Mouse (Mus musculus) testis, adult 2 months (tissue): ENCODE data around the gene Scn3b.

Source experiments
- CTCF ChIP-seq: fragments of 200-500 bp; IDR thresholded peaks from 2 replicates; pipeline ENCODE4 v1.5.1; 2012; ENCODE audit warnings: low read depth, mild to moderate bottlenecking, inconsistent platforms, low read length, moderate library complexity; ENCODE audit not compliant: control insufficient read depth, insufficient read depth, insufficient replicate concordance
- POLR2A ChIP-seq: fragments of 200-500 bp; IDR thresholded peaks from 2 replicates; pipeline ENCODE4 v1.6.1; 2012; ENCODE audit warnings: low read depth, mild to moderate bottlenecking, inconsistent platforms, low read length, moderate library complexity; ENCODE audit not compliant: control insufficient read depth

- no peak for TF ChIP-seq POLR2A
- no peak for TF ChIP-seq CTCF
Observed at GRCm38 (mm10) chr9:40322372-40322771, 53.4 kb downstream of the Scn3b start.
